Mouse (Mus musculus): Measurements from ENCODE around the gene Nacc1. TPM values are rescaled to one million over a fixed set of nuclear protein-coding genes. Genes with fewer than 3 reads are reported as not detected.
A peak's percentile ranks its signal among the peaks of the same experiment; 100 is the strongest.

The Nacc1 gene
- polyA plus RNA-seq, 1 experiment from 2014 or later: 17.4 TPM

GRCm38 (mm10) chr8:84643019-84643418, 44.6 kb downstream of the Nacc1 start:
- H3K4me3 ChIP-seq (ENCODE audit: control insufficient read depth in 1 of 2, insufficient read depth in 1 of 2, low read depth in 1 of 2, low read length in 2 of 2): no peak overlapping the region
- no peak overlapping the region for H3K9ac ChIP-seq (ENCODE audit: low read length)
- no peak overlapping the region for H3K4me2 ChIP-seq (ENCODE audit: low read length)
- no peak for ATAC-seq (ENCODE audit: insufficient number of reproducible peaks, insufficient read depth, low FRiP score, low read depth)
- H3K27me3 ChIP-seq (ENCODE audit: control insufficient read depth, insufficient read depth, low read length): no peaks in the 10 kb centered on the region
- no peaks in the 10 kb centered on the region for H3K36me3 ChIP-seq (ENCODE audit: control insufficient read depth, insufficient read depth, low read length)
- WGBS: 72% methylated on average over 5 of the region's 5 CpGs
- H3K27ac ChIP-seq (replicated peaks in 1 of 2; ENCODE audit: control insufficient read depth in 1 of 2, insufficient read depth in 1 of 2, low read depth in 2 of 2, low read length in 2 of 2): no peak overlapping the region
- peaks cover 8 to 17% of the 10 kb centered on the region in 2 experiments for H3K4me1 ChIP-seq (ENCODE audit: control insufficient read depth in 2 of 2, insufficient read depth in 2 of 2, low read length in 2 of 2)
- H3K9me3 ChIP-seq (ENCODE audit: control insufficient read depth, low read length): no peaks in the 10 kb centered on the region

GRCm38 (mm10) chr8:84641578-84642361, 45.9 kb downstream of the Nacc1 start:
- Histone ChIP-seq H3K4me3 (ENCODE audit: control insufficient read depth in 1 of 2, insufficient read depth in 1 of 2, low read depth in 1 of 2, low read length in 2 of 2) (no peak overlapping the region), H3K9me3 (ENCODE audit: control insufficient read depth, low read length) (no peaks in the 10 kb centered on the region), H3K4me2 (ENCODE audit: low read length) (no peak overlapping the region), H3K27ac (replicated peaks in 1 of 2; ENCODE audit: control insufficient read depth in 1 of 2, insufficient read depth in 1 of 2, low read depth in 2 of 2, low read length in 2 of 2) (no peak overlapping the region), H3K9ac (ENCODE audit: low read length) (no peak overlapping the region), H3K36me3 (ENCODE audit: control insufficient read depth, insufficient read depth, low read length) (no peaks in the 10 kb centered on the region), H3K4me1 (ENCODE audit: control insufficient read depth in 2 of 2, insufficient read depth in 2 of 2, low read length in 2 of 2) (peaks cover 5 to 8% of the 10 kb centered on the region in 2 experiments), H3K27me3 (ENCODE audit: control insufficient read depth, insufficient read depth, low read length) (no peaks in the 10 kb centered on the region)
- ATAC-seq (ENCODE audit: insufficient number of reproducible peaks, insufficient read depth, low FRiP score, low read depth): no peak
- 50% methylated on average over 1 of the region's 1 CpGs for WGBS

GRCm38 (mm10) chr8:84640617-84641294, 46.9 kb downstream of the Nacc1 start:
- Histone ChIP-seq H3K27ac (replicated peaks in 1 of 2; ENCODE audit: control insufficient read depth in 1 of 2, insufficient read depth in 1 of 2, low read depth in 2 of 2, low read length in 2 of 2) (no peak overlapping the region), H3K4me2 (ENCODE audit: low read length) (no peak overlapping the region), H3K36me3 (ENCODE audit: control insufficient read depth, insufficient read depth, low read length) (no peaks in the 10 kb centered on the region), H3K9ac (ENCODE audit: low read length) (no peak overlapping the region), H3K9me3 (ENCODE audit: control insufficient read depth, low read length) (no peaks in the 10 kb centered on the region), H3K4me1 (ENCODE audit: control insufficient read depth in 2 of 2, insufficient read depth in 2 of 2, low read length in 2 of 2) (peaks cover 11 to 15% of the 10 kb centered on the region in 2 experiments), H3K27me3 (ENCODE audit: control insufficient read depth, insufficient read depth, low read length) (no peaks in the 10 kb centered on the region), H3K4me3 (ENCODE audit: control insufficient read depth in 1 of 2, insufficient read depth in 1 of 2, low read depth in 1 of 2, low read length in 2 of 2) (no peak overlapping the region)
- WGBS: 76% methylated on average over 6 of the region's 7 CpGs
- ATAC-seq (ENCODE audit: insufficient number of reproducible peaks, insufficient read depth, low FRiP score, low read depth): no peak

- no peaks in the 10 kb centered on the region for H3K9me3 ChIP-seq (ENCODE audit: control insufficient read depth, low read length)
- WGBS: 33% methylated on average over 9 of the region's 9 CpGs
- H3K4me1 ChIP-seq (ENCODE audit: control insufficient read depth in 2 of 2, insufficient read depth in 2 of 2, low read length in 2 of 2): peaks cover 16 to 21% of the 10 kb centered on the region in 2 experiments
- peak overlapping the region; percentile 73 for H3K9ac ChIP-seq (ENCODE audit: low read length)
- no peaks in the 10 kb centered on the region for H3K36me3 ChIP-seq (ENCODE audit: control insufficient read depth, insufficient read depth, low read length)
- ATAC-seq (ENCODE audit: insufficient number of reproducible peaks, insufficient read depth, low FRiP score, low read depth): no peak
- no peak overlapping the region for H3K27ac ChIP-seq (replicated peaks in 1 of 2; ENCODE audit: control insufficient read depth in 1 of 2, insufficient read depth in 1 of 2, low read depth in 2 of 2, low read length in 2 of 2)
- H3K4me2 ChIP-seq (ENCODE audit: low read length): peak overlapping the region; percentile 71
- no peaks in the 10 kb centered on the region for H3K27me3 ChIP-seq (ENCODE audit: control insufficient read depth, insufficient read depth, low read length)
- peak overlapping the region; percentile 51 to 62 for H3K4me3 ChIP-seq (ENCODE audit: control insufficient read depth in 1 of 2, insufficient read depth in 1 of 2, low read depth in 1 of 2, low read length in 2 of 2)
Observed at GRCm38 (mm10) chr8:84640010-84640588, 47.6 kb downstream of the Nacc1 start.

- Histone ChIP-seq H3K9me3 (ENCODE audit: control insufficient read depth, low read length) (no peaks in the 10 kb centered on the region), H3K4me2 (ENCODE audit: low read length) (peak overlapping the region; percentile 87), H3K9ac (ENCODE audit: low read length) (peak overlapping the region; percentile 83), H3K27me3 (ENCODE audit: control insufficient read depth, insufficient read depth, low read length) (no peaks in the 10 kb centered on the region), H3K4me1 (ENCODE audit: control insufficient read depth in 2 of 2, insufficient read depth in 2 of 2, low read length in 2 of 2) (peaks cover 22 to 28% of the 10 kb centered on the region in 2 experiments), H3K4me3 (ENCODE audit: control insufficient read depth in 1 of 2, insufficient read depth in 1 of 2, low read depth in 1 of 2, low read length in 2 of 2) (peak overlapping the region; percentile 56 to 62), H3K27ac (replicated peaks in 1 of 2; ENCODE audit: control insufficient read depth in 1 of 2, insufficient read depth in 1 of 2, low read depth in 2 of 2, low read length in 2 of 2) (peak overlapping the region; percentile 66 to 88), H3K36me3 (ENCODE audit: control insufficient read depth, insufficient read depth, low read length) (no peaks in the 10 kb centered on the region)
- WGBS: under 1% methylated on average over 83 of the region's 106 CpGs
- peak; percentile 91 for ATAC-seq (ENCODE audit: insufficient number of reproducible peaks, insufficient read depth, low FRiP score, low read depth)
Observed at GRCm38 (mm10) chr8:84639162-84640009, 48.3 kb downstream of the Nacc1 start.

GRCm38 (mm10) chr8:84638555-84639161, 49.0 kb downstream of the Nacc1 start:
- ATAC-seq (ENCODE audit: insufficient number of reproducible peaks, insufficient read depth, low FRiP score, low read depth): peak; percentile 34
- H3K27ac ChIP-seq (replicated peaks in 1 of 2; ENCODE audit: control insufficient read depth in 1 of 2, insufficient read depth in 1 of 2, low read depth in 2 of 2, low read length in 2 of 2): peak overlapping the region; percentile 66 to 88
- H3K4me2 ChIP-seq (ENCODE audit: low read length): peak overlapping the region; percentile 87
- H3K9ac ChIP-seq (ENCODE audit: low read length): peak overlapping the region; percentile 83
- H3K27me3 ChIP-seq (ENCODE audit: control insufficient read depth, insufficient read depth, low read length): no peaks in the 10 kb centered on the region
- no peaks in the 10 kb centered on the region for H3K36me3 ChIP-seq (ENCODE audit: control insufficient read depth, insufficient read depth, low read length)
- H3K4me3 ChIP-seq (ENCODE audit: control insufficient read depth in 1 of 2, insufficient read depth in 1 of 2, low read depth in 1 of 2, low read length in 2 of 2): peak overlapping the region; percentile 56 to 58
- H3K4me1 ChIP-seq (ENCODE audit: control insufficient read depth in 2 of 2, insufficient read depth in 2 of 2, low read length in 2 of 2): peaks cover 22 to 29% of the 10 kb centered on the region in 2 experiments
- WGBS: 1% methylated on average over 44 of the region's 52 CpGs
- no peaks in the 10 kb centered on the region for H3K9me3 ChIP-seq (ENCODE audit: control insufficient read depth, low read length)

Measured in heart, embryonic 14.5 days (tissue).